Mouse (Mus musculus) megakaryocyte-erythroid progenitor cell, adult 5-6 weeks (primary cell): ENCODE data around the gene Thumpd1. TPM values are rescaled to one million over a fixed set of nuclear protein-coding genes. Genes with fewer than 3 reads are reported as not detected.
"Not testable (repeated sequence)": the region's sequence is repeated elsewhere in the genome, so short reads cannot be mapped to it uniquely, and the experiment has no call there.

Source experiments
- ATAC-seq: replicated peaks from 2 replicates; pipeline ENCODE4 v1.8.0; 2016; ENCODE audit warnings: mild to moderate bottlenecking, inconsistent platforms; ENCODE audit not compliant: severe bottlenecking, poor library complexity, low FRiP score, low TSS enrichment
- total RNA-seq, 2 experiments: library from RNA; stranded (forward) in 1 of 2; stranded (reverse) in 1 of 2; fragments of 200-1000, 215-1000 nt in 1 of 2; fragments of >200 nt in 1 of 2; fragmentation: Nextera tagmentation in 1 of 2; gene quantifications; 2 replicates each; pipeline ENCODE4 v1.2.3; 2014 to 2017

Gene Thumpd1
- total RNA-seq (2014; fragmentation: Nextera tagmentation) (41.2 and 48.7 TPM in 2 replicates), total RNA-seq (2017) (135 and 168 TPM in 2 replicates)

GRCm38 (mm10) chr7:119720253-119720946, at the start of gene Thumpd1:
TSS of gene Thumpd1 (minus strand) at chr7:119720798.
- ATAC-seq: peak; percentile 91

GRCm38 (mm10) chr7:119769895-119770294, 49.3 kb upstream of the Thumpd1 start:
- ATAC-seq: no peak

GRCm38 (mm10) chr7:119766996-119767395, 46.4 kb upstream of the Thumpd1 start:
- no peak for ATAC-seq

GRCm38 (mm10) chr7:119764377-119764776, 43.8 kb upstream of the Thumpd1 start:
- no peak for ATAC-seq

GRCm38 (mm10) chr7:119762166-119762697, 41.6 kb upstream of the Thumpd1 start:
- ATAC-seq: no peak

GRCm38 (mm10) chr7:119760527-119760951, 39.9 kb upstream of the Thumpd1 start, which contains the start of gene Acsm3:
TSS of gene Acsm3 (plus strand) at chr7:119760923.
- no peak for ATAC-seq

- no peak for ATAC-seq
These were observed 33.1 kb upstream of the Thumpd1 start for GRCm38 (mm10) chr7:119753696-119754095.

GRCm38 (mm10) chr7:119749942-119750341, 29.3 kb upstream of the Thumpd1 start:
- no peak for ATAC-seq

- no peak for ATAC-seq
These were observed 28.2 kb upstream of the Thumpd1 start for GRCm38 (mm10) chr7:119748761-119749160.

- ATAC-seq: no peak
These were observed 25.3 kb upstream of the Thumpd1 start for GRCm38 (mm10) chr7:119745869-119746268.

GRCm38 (mm10) chr7:119744321-119744720, 23.7 kb upstream of the Thumpd1 start:
- peak; percentile 77 for ATAC-seq

- ATAC-seq: 0 out of 2 replicates have a peak, but pooled peaks have one; percentile 33
These were observed 19.3 kb upstream of the Thumpd1 start for GRCm38 (mm10) chr7:119739798-119740468.

GRCm38 (mm10) chr7:119738877-119739276, 18.3 kb upstream of the Thumpd1 start:
- 0 out of 2 replicates have a peak, but pooled peaks have one; percentile 41 for ATAC-seq

GRCm38 (mm10) chr7:119731262-119731661, 10.7 kb upstream of the Thumpd1 start:
- not testable (repeated sequence) for ATAC-seq

- ATAC-seq: no peak
These were observed 7.0 kb upstream of the Thumpd1 start for GRCm38 (mm10) chr7:119727621-119728020.

GRCm38 (mm10) chr7:119720947-119721310, 331 bp upstream of the Thumpd1 start:
- ATAC-seq: peak; percentile 50

GRCm38 (mm10) chr7:119714111-119714510, 6.5 kb downstream of the Thumpd1 start:
- no peak for ATAC-seq

GRCm38 (mm10) chr7:119694926-119695325, 25.7 kb downstream of the Thumpd1 start:
- ATAC-seq: no peak

- ATAC-seq: no peak
These were observed 28.3 kb downstream of the Thumpd1 start for GRCm38 (mm10) chr7:119692302-119692701.

- no peak for ATAC-seq
These were observed 30.9 kb downstream of the Thumpd1 start, which contains the start of gene Acsm4 for GRCm38 (mm10) chr7:119689726-119690125. TSS of gene Acsm4 (plus strand) at chr7:119690026.
